Mouse (Mus musculus) cerebellum, adult 2 months (tissue): Measurements from ENCODE around the gene Ece1.

Source experiments
- CTCF ChIP-seq: fragments of 200-500 bp; IDR thresholded peaks from 2 replicates; pipeline ENCODE4 v1.5.1; 2011; ENCODE audit warnings: low read depth, mild to moderate bottlenecking, control low read depth, low read length, moderate library complexity, borderline replicate concordance; ENCODE audit not compliant: insufficient read depth
- POLR2A ChIP-seq: fragments of 200-500 bp; IDR thresholded peaks from 2 replicates; pipeline ENCODE4 v1.6.1; 2011; ENCODE audit warnings: low read length, control low read depth, borderline replicate concordance; ENCODE audit not compliant: insufficient read depth

DNA sequence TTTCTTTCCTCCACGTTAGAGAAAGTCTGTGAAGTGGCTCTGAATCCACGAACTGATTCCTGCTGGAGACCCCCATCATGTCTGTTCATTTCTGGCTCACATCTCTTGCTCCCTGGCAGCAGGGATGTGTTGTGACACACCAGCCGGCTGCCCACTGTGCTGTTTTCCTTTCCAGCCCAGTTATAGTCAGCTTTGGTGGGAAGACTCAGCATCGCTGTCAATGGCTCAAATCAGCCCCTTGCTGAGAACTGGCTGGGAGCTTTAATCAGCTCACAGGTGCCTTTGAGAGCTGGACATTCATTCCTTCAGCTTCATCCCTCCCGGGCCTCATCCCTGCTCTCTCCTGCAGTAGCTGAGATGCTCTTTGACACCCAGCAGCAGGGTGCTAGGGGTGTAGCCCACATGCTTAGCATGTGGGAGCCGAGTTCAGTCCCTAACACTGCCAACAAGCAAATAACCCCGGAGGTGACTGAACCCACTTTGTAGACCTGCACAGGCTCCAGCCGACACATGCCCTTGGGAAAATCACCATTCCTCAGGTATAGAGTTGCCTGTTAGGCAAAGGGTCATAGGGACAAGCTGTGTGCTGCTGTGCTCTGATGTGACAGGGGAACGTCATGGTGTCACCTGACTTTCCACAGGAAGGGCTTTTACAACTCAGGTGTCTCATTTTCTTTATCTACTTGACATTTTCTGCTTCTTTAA lies 80.9 kb downstream of the Ece1 start:
- TF ChIP-seq CTCF = no peak
- TF ChIP-seq POLR2A = no peak
